Mouse (Mus musculus) v-Abl transformed pro-B cells (cell line): Measurements from ENCODE around the gene Ptpn20.

Experiments used
- in situ Hi-C, 2 experiments: fragments of 400-800 bp; cut with MboI; formaldehyde crosslinking; loops; one replicate each; pipeline ENCODE4 v1.15.1; 2025; ENCODE audit not compliant: unreplicated experiment in 2 of 2

The Ptpn20 gene

DNA sequence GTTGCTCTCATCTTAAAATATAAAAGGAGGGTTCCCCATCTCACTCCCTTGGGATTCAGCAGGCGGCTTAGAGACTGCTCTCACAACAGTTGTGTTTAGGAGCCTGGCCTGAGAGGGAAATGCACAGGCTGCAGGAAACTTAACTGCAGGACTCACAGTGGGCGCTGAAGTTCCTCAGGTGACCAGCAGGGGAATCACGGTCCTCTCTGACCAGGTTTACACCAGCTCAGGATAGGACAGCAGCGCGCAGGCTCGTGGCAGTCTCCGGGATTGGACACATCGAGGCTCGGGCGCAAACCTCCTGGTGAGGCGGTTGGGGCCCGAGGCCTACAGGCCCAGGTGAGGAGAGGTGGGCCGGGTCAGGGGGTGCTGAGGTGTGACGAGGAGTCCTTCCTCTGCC lies at the start of gene Ptpn20:
Gene Ptpn20 (plus strand): TSS at position 257 of the 400 bp plus-strand sequence.
- in situ Hi-C loops: no loop called here

DNA sequence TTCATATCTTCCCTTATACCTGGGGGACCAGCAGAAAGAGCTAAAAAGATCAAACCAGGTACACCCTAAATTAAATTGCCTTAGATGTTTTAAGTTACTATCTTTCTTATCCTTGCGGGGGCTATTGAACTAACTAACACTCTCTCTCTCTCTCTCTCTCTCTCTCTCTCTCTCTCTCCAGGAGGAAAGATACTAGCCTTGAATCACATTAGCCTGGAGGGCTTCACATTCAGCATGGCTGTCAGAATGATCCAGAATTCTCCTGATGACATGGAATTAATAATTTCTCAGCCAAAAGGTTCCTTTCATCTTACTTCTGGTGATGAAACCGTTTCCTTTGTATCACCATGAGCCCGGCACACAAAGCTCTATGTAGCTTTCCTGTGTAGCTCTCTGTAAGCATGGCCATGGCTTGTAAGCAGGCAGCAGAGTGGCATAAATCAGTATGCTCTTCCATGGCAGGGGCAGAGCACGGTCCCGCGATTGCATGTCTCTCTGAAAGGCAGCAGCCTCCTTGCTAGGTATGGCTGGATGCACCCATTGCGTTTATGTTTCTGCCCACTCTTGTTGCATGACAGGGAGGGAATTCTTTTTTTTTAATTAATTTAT lies 49.3 kb upstream of the Ptpn20 start:
- in situ Hi-C loops: loop anchor here in 1 of 2 experiments (10.0 kb wide), 1 partner anchor 325 kb away; the partner anchor contains the start of gene Arhgap22

DNA sequence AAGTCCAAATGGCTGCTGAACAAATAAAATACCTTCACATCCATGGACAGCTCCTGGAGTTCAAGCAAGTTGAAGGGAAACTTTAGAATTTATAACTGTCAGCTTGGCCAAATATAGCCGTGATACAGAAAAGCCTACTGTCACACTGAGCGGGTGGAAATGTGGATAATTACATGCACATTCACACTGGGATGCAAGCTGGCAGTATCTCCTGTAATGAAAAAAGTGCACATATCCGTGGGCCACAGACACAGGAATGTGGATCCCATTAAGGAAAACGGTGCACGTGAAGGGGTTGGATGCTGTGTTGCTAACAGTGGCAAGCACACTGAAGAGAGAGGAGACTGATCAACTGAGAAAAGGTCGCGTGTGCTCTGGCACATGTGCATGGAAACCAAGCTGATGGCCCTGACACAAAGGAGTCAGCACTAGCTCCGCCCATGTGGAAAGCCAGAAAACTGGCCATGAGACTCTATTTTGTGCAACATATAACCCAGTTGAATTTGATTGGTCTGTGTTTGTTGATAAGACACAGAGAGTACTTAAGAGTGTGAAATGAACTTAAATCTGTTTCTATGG lies 43.4 kb upstream of the Ptpn20 start:
- in situ Hi-C loops: no loop called here

DNA sequence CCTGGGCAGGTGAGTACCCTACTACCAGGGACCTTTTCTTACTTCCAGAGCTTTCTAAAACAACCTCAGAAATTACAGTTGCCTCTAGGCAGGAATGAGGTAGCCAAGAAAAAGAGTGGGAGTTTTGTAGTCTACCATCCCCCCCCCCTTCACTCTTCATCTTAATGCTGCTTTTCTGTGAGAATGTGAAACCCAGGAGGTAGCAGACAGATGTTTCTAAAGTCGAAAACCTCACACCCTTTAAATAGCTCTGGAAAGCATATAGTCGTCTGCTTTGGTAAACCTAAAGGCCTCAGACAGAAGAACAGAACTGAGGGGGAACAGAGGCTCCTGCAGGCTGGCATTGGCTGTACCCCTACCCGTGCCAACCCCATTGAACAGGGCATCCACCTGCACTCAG lies 40.4 kb upstream of the Ptpn20 start:
- in situ Hi-C loops: no loop called here

DNA sequence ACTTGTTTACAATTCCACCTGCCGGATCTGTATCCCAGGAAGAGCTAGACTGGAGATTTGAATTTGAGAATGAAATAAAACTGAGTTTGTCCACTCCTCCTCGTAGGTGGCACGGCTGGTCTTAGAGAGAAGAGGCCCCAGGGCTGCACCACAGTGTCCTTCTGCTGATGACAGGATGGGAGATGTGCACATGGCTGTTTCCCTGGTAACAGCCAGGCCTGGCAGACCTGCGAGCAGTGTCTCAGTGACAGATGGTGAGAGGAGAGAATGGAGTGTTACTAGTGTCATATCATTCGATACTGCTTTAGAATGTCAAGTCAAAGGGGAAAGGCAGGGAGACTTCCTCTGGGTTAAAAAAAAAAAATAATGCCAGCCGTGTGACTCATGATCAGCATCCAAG lies 39.2 kb upstream of the Ptpn20 start:
- in situ Hi-C loops: no loop called here

DNA sequence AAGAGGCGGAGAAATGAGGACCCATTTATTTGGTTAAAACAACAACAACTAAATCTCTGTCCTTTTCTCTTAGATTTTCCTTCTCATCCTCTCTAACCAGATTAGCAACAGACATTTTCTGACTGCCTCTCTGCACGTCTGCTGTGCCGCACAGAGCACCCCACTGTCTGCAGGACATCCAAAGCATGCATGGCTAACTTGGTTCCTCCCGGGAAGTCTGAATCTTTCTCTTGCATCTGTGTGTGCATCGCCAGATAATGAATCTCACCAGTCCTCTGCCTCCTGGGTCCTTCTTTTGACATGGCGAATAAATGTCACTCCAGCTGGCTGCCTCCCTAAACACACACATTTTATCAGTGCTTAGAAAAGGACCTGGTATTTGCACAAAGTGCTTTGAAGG lies 18.3 kb upstream of the Ptpn20 start:
- in situ Hi-C loops: no loop called here

DNA sequence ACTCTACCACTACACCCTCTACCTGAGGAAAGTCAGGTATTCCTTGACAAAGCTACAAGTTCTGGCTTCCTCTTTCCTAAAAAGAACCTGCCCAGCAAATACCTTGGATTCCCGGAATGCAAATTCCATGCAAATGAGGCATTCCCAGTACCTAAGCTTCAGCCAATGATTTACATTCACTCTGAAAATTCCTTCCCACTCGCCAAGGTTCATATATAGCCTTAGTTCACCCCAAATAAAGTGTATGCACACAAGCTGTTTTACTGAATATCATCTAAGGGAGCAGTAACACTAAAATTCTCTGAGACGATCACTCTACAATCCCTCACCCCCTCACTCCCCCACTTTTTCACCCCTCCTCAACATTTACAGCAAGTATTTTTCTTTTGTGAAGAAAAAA lies 15.4 kb upstream of the Ptpn20 start:
- in situ Hi-C loops: no loop called here

DNA sequence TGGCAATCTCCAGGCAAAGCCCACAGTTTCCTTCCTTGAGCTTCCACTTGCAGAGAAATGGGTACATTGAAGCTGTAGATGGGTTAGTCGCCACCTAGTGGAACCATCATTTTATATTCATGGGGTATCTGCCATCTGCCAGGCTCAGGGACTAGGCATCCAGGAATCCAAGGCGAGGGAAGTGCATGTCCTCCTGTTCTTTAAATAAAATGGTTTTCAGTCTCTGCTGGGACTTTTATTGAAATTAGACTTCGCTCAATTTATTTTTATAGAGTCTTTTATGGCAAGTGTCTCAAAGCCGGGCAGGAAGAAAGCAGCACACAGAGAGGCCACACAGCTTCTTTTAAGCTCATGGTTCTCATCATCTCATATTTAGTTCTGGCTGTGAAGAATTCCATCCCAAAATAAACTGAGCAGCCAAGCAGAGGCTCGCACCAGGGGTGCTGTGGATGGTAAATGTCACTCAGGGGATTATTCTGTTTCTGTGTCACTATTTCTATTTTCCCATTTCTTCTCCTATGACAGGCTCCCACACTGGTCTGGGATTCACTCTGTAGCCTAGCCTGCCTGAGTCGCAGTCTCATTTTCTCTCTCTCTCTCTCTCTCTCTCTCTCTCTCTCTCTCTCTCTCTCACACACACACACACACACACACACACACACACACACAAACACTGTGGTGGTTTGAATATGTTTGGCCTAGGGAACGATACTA lies 9.1 kb upstream of the Ptpn20 start:
- in situ Hi-C loops: no loop called here

DNA sequence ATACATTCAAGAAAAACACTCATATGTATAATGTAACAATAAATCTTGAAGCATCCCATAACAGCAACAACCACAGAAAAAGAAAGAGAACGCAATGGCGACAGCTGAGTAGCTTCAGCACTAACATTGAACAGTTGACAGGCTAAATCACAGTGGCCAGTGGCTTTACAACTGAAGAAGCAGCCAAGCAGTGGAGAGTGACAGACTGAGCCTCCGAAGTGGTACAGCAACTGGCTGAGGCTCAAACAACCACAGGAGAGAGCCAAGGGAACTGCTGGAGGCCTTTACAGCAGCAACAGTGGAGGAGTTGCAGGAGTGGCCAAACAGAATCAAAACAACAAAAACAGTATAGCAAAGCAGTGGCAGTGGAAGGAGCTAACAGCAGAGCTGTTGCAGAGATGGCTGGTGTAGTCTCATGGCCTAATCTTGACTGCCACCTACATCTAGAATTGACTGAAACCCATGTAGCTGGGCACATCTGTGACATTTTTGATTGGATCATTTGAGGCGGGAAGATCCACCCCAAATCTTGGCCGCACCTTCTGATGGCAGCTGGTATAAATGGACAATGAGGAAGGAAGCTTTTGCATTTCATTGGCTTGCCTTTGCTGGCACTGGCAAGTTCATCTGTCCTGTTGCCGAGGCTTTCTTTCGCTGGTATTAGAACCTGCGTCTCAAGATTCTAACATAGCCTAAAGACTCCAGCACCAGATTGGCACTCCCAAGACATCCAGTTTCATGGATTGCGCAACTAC lies 9.5 kb downstream of the Ptpn20 start:
- in situ Hi-C loops: no loop called here

DNA sequence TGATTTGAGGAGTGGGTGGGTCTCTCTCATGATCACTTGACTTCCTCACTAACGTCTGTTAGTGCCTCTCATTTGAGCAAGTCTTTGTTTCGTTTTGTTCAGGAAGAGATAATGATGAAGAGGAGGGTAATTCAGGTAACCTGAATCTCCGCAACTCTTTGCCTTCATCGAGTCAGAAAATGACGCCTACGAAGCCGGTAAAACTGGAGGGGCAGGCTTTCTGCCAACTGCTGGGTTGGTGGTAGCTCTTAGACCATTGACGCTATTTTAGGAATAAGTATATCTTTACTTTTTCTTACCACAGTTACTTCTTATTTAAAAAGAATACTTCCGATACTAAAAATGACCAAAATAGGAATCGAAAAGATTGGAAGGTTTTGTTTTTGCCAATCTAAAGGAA lies 18.4 kb downstream of the Ptpn20 start:
- in situ Hi-C loops: no loop called here

DNA sequence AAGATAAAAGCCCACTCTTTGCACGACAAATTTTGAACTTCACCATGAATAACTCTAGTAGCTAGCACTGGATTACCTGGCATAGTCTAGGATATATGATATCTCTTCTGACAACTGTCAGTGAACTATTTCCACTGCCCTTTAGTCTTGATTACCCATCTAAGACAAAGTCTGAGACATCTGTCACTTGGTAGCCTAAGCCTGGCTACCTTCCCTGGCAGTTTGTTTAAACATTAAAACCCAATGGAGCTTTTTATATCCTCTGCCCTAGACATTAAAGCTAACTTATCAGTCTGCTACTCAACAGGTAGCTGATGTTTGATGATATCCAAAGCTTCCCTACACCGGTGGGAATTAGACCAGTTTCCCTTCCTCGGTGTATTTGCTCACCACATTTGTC lies 36.0 kb downstream of the Ptpn20 start:
- in situ Hi-C loops: no loop called here

DNA sequence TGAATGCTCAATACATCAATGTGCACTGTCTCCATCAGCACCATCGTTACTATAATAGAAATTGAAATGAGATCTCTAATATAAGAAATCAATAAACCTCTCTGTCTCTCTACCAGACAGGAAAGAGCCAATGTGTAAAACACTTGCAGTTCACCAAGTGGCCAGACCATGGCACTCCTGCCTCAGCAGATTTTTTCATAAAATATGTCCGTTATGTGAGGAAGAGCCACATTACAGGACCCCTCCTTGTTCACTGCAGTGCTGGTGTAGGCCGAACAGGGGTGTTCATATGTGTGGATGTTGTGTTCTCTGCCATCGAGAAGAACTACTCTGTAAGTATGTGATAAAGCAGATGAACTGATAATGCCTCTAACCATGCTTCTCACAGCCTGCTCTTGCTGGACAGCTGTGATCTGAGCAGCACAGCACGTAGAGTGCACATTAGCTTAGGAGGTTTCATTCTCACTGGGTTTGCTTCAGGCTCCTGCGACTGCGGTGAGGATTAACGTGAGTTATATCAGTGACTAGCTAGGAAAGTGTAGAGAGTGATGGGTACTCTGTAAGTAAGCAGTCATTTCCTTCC lies 43.9 kb downstream of the Ptpn20 start:
- in situ Hi-C loops: no loop called here

DNA sequence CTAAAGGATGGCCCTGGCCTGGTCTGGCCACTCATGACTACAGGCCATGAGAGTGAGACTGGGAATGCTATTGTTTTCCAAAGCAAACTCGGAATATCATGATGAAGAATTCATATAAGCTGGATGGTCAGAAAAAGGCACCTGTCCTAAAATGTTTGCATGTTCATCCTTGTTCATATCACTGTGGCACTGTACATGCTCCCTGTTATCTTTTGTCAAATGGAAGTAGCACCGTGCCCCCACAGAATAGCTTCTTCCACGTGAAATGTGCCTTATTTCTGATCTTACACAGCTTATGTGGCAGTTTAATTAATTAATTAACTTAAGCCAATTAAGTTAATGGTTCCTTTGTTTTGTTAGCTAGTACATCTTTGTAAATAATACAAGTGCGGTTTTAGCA lies 45.3 kb downstream of the Ptpn20 start:
- in situ Hi-C loops: no loop called here

DNA sequence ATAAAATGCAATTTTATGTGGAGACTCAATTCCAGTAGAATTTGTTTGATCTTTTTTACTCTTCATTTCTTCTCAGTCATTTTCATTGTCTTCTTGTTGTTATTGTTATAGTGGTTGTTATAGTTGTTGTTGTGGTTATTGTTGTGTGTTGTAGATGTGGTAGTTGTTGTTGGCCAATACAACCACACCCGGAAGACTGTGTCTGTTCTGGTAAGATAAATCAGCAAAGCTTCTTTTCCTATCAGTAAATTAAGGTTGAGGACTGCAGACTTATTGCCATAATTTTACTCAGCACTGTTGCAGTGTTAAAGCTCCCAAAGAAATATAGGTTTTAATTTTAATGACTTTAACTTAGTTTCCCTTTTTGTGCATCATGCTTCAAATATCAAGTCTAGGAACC lies 45.8 kb downstream of the Ptpn20 start:
- in situ Hi-C loops: no loop called here

DNA sequence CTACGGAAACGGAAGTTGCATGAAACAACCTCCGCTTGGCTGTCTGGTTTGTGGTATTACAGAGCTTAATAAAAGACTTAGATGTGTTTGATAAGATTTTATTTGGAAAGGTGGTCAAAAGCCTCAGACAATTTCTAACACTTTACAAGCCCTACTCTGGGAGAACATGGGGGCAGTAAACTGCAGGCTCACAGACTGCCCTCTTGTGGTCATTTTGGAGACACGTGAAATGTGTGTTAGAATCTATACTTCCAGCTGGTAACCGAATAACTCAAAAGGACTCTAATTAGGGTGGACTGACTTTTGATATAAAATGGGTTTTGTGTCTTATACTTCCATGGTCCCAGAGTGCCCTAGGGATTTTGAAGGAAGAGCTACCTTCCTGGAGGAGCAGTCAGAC lies 50.4 kb downstream of the Ptpn20 start:
- in situ Hi-C loops: no loop called here

DNA sequence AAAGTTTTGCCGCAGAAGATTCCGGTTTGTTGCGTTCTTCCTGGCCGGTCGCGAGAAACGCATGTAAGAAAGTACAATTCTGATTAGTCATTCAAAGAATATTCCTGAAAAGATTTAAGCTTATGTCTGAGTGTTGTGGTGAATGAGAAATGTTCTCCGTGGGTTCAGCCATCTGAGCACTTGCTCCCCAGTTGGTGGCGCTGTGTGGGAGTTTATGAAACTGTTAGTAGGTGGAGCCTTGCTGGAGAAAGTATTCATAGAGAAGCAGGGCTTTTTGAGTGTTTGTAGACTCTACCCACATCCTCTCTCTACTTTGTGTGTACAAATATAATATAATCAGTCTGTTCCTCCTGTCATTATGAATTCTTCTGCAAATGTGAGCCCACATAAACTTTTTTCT lies 61.7 kb downstream of the Ptpn20 start:
- in situ Hi-C loops: no loop called here

DNA sequence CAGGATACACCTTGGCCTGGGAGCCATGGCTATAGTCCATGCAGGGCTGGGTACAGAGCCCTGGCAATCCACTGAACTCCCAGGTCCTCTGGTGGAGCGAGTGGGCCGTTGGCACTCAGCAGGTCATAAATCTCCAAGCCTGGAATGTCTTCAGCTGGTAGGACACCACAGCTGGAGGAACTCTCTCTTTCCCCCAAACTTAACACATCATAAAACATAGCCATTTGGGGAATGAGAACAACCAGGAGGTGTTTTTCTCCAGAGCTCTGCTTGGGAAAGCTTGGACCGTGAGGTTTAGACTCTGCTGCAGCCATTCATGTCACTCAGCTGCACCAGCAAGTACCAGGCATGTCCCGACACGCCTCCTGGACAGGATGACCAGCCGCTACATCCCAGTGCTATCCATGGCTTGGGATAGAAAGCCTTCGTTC lies 68.5 kb downstream of the Ptpn20 start:
- in situ Hi-C loops: no loop called here

DNA sequence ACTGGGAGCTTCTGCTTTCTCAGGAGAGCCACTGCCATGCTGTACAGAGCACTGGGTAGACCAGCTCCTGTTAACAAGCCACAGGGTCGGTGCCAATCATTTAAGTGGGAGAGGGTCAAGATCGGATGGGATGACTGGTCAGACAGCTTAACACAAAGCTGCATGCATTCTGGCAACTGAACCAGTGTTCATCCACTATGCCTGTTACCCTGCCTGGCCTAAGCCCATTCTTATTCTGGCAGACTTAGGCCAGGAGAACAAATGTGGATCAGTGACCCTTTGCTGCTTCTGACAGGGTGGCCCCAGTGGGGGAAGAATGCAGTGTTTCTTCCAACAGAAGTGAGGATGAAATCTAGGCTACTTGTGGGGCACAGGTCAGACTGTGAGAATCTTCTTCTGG lies 69.3 kb downstream of the Ptpn20 start:
- in situ Hi-C loops: no loop called here

DNA sequence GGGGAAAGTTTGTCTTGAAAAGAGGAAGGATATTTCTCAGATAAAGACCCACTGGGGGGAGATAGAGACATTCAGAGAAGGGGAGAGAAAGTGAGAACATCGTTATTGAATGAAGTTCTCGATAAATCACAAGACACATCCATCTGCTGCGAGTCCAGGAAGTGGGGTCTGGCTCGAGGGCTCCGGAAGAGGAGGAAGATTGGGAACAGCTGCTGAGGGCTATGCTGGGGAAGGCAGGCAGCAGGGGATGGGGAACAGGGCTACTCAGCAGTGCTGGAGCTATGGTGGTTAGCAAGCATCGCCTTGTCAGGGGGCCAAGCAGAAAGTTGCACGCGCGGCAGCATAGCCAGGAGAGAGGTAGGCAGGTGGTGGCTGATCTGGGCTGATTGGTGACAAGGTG lies 73.1 kb downstream of the Ptpn20 start:
- in situ Hi-C loops: no loop called here

DNA sequence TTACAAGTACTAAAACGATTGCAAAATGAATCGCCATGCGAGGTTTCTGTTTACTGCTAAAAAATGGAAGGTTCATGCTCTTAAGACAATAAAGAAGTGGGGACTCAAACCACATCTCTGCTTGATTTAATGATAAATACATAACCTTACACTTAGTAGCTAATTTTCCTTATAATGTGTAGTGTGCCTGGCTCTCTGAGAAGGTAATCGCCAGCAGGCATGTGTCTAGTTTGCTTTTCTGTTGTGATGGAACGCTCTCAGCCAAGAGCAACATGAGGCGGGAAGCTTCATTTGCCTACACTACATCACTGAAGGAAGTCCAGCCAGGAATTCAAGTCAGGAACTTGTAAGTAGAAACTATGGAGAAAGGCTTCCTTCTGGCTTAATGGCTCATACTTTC lies 77.3 kb downstream of the Ptpn20 start:
- in situ Hi-C loops: no loop called here

DNA sequence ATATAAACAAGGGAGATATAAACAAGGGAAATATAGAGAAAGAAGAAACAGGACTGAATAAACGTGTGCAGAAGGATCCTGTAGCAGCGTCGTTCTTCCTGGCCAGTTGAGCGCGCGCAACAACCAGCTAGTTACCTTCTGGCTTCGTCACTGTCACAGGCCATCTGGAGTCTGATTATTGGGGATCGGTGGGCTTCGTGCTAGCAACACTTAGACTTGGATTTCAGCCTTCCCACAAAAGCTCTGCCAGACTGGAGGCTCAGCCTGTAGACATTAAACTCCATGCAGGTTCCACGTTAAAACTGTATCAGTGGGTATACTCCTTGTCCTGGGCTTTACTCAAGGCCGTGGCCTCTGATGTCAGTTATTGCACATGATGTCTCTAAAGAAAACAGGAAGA lies 80.9 kb downstream of the Ptpn20 start:
- in situ Hi-C loops: no loop called here
